Mouse (Mus musculus) C2C12 (cell line): Measurements from ENCODE around the gene Chdh. TPM values are rescaled to one million over a fixed set of nuclear protein-coding genes. Genes with fewer than 3 reads are reported as not detected.

ENCODE experiments used
- H3K27me3 ChIP-seq: one replicate; pipeline ENCODE4 v1.6.1; 2011; ENCODE audit not compliant: control insufficient read depth, insufficient read depth, insufficient read length
- H3K36me3 ChIP-seq: one replicate; pipeline ENCODE4 v1.6.1; 2011; ENCODE audit not compliant: control insufficient read depth, insufficient read depth
- H3K4me3 ChIP-seq: one replicate; pipeline ENCODE4 v1.5.1; 2011; ENCODE audit warnings: mild to moderate bottlenecking, control low read depth; ENCODE audit not compliant: poor library complexity, insufficient read depth, severe bottlenecking
- H3K79me2 ChIP-seq: one replicate; pipeline ENCODE4 v1.6.1; 2011; ENCODE audit not compliant: control insufficient read depth, insufficient read depth
- H3K79me3 ChIP-seq: one replicate; pipeline ENCODE4 v1.6.1; 2011; ENCODE audit warnings: low read depth, control low read depth
- H3ac ChIP-seq: one replicate; pipeline ENCODE3; 2011; ENCODE audit warnings: low read depth; ENCODE audit not compliant: control insufficient read depth, insufficient read length
- CEBPB ChIP-seq: IDR thresholded peaks from one replicate; pipeline ENCODE4 v1.6.1; 2011; ENCODE audit warnings: low read depth, mild to moderate bottlenecking, control low read depth, moderate library complexity
- CTCF ChIP-seq: IDR thresholded peaks from one replicate; pipeline ENCODE4 v1.5.1; 2011; ENCODE audit not compliant: control insufficient read depth, insufficient read depth, insufficient read length
- FOSL1 ChIP-seq: IDR thresholded peaks from one replicate; pipeline ENCODE4 v1.8.0; 2011; ENCODE audit warnings: mild to moderate bottlenecking, low read length; ENCODE audit not compliant: poor library complexity, insufficient read depth, severe bottlenecking
- MAX ChIP-seq: IDR thresholded peaks from one replicate; pipeline ENCODE4 v1.6.1; 2011; ENCODE audit warnings: mild to moderate bottlenecking, control low read depth
- MYOD1 ChIP-seq: IDR thresholded peaks from one replicate; pipeline ENCODE4 v1.6.1; 2011; ENCODE audit warnings: low read depth; ENCODE audit not compliant: control insufficient read depth, insufficient read length
- MYOG ChIP-seq: IDR thresholded peaks from one replicate; pipeline ENCODE4 v1.6.1; 2011; ENCODE audit not compliant: control insufficient read depth, insufficient read length; ENCODE audit errors: extremely low read depth
- USF1 ChIP-seq: IDR thresholded peaks from one replicate; pipeline ENCODE4 v1.6.1; 2011; ENCODE audit warnings: low read depth, mild to moderate bottlenecking, control low read depth, moderate library complexity
- polyA plus RNA-seq: library from polyadenylated mRNA; unstranded; fragments of >200 nt; fragmentation: generic; extraction: Trizol; gene quantifications from one replicate; pipeline ENCODE4 v1.2.1, GENCODE M21; 2012; ENCODE audit warnings: missing spikeins

Chdh gene
- polyA plus RNA-seq, 1 experiment = not detected

DNA sequence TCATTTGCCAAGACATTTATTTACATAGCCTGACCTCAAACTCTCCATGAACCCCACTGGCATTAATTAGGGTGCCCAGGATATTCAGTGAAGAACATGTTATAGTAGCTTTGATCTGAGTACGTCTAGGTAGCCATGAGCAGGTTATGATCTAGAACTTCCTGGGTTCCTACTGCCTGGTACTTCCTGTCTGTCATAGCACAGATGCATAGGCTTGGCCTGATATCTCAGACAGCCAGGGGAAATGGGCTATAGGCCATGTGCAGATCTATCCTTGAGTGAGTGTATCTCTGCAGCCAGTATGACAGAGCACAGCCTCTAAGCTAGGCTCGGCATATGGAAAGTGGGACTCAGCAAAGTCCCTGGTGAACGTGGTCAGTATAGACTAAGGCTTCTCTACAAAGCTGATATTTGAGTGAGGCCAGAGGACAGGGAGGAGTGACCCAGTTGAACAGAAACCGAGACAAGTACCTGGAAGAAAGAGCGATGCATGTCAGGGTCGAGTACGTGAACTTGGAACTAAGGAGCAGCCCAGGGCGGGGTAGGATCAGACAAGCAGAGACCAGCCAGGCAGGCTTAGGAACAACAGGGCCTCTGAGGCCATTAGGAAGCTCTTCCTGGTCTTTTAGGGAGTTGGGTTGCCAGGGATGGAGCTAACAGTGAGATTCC is 9.1 kb downstream of the Chdh start:
- Histone ChIP-seq H3K4me3 (no peak overlapping the region), H3K79me3 (no peaks in the 10 kb centered on the region), H3K36me3 (no peaks in the 10 kb centered on the region), H3ac (no peak overlapping the region), H3K79me2 (no peaks in the 10 kb centered on the region), H3K27me3 (peaks cover 14% of the 10 kb centered on the region)
- TF ChIP-seq FOSL1 = no peak
- TF ChIP-seq CTCF = no peak
- TF ChIP-seq CEBPB = no peak
- TF ChIP-seq MYOG = no peak
- no peak for TF ChIP-seq MAX
- no peak for TF ChIP-seq MYOD1
- no peak for TF ChIP-seq USF1

DNA sequence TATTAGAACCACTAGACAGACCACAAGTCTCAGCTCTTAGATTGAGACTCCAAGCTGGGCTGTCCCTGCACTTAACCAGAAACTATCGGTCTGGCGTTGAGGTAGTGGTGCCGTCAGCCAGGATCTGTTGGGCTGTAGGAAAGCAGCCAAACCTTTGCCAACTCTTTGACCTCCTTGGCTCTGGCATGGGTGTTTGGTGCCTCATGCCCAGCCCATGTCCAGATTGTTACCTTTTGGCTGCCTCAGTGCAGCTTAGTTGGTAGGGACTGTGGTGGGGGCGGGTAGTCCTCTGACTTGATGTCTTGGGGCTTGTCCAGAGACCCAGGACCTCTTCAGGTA is 9.6 kb downstream of the Chdh start:
- Histone ChIP-seq H3K4me3 (no peak overlapping the region), H3K79me2 (no peaks in the 10 kb centered on the region), H3K27me3 (peaks cover 12% of the 10 kb centered on the region), H3ac (no peak overlapping the region), H3K36me3 (no peaks in the 10 kb centered on the region), H3K79me3 (no peaks in the 10 kb centered on the region)
- TF ChIP-seq CEBPB = no peak
- no peak for TF ChIP-seq USF1
- TF ChIP-seq MYOD1 = no peak
- no peak for TF ChIP-seq MYOG

DNA sequence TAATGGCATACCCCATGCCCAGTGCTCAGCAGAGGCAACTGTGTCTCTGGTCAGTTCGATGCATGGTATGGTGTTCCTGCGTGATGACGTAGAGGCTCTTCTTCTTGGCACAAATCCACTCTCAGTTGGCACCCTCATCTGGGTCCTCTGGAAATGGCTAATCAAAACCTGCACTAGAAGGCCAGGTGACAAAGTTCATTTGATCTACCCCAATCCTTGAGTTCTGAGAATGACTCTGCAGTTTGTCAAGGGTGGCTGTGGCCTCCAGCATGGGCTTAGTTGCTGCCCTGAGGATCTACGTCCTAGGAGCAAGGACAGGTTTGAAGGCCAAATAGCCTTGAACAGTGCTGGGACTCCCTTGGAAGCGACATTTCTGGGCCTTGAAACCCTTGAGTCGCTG is 10.0 kb downstream of the Chdh start:
- peaks cover 10% of the 10 kb centered on the region for H3K27me3 ChIP-seq
- no peak for TF ChIP-seq USF1
- no peak for TF ChIP-seq CEBPB
- no peak for TF ChIP-seq MYOD1
- no peak for TF ChIP-seq CTCF
- TF ChIP-seq MYOG = no peak
- TF ChIP-seq FOSL1 = no peak
- TF ChIP-seq MAX = no peak
- no peaks in the 10 kb centered on the region for H3K79me3 ChIP-seq
- no peak overlapping the region for H3K4me3 ChIP-seq
- no peak overlapping the region for H3ac ChIP-seq
- H3K79me2 ChIP-seq = no peaks in the 10 kb centered on the region
- H3K36me3 ChIP-seq = no peaks in the 10 kb centered on the region

DNA sequence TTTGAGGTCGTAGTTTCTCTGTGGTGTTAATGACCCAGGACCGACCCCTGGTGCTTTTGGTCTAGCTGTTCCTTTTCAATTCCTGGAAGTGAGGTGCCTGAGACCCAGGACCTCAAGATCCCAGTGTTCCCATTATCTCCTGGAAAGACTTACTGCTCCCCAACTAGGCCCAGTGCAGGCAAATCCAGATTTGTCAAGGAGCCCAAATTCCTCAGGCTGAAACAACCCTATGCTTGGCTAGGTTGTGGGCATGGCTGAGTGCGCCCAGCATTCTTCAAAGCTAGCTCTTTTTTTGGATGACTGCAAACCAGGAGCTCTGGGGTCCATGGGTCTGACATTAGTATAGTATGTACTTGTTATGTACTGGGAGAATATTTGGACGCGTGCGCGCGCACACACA is 10.6 kb downstream of the Chdh start:
- no peaks in the 10 kb centered on the region for H3K79me3 ChIP-seq
- no peak overlapping the region for H3ac ChIP-seq
- H3K27me3 ChIP-seq = peaks cover 7% of the 10 kb centered on the region
- TF ChIP-seq MYOD1 (no peak), CTCF (no peak), USF1 (no peak), MYOG (no peak), CEBPB (no peak), MAX (no peak), FOSL1 (no peak)
- H3K79me2 ChIP-seq = no peaks in the 10 kb centered on the region
- H3K36me3 ChIP-seq = no peaks in the 10 kb centered on the region
- no peak overlapping the region for H3K4me3 ChIP-seq

DNA sequence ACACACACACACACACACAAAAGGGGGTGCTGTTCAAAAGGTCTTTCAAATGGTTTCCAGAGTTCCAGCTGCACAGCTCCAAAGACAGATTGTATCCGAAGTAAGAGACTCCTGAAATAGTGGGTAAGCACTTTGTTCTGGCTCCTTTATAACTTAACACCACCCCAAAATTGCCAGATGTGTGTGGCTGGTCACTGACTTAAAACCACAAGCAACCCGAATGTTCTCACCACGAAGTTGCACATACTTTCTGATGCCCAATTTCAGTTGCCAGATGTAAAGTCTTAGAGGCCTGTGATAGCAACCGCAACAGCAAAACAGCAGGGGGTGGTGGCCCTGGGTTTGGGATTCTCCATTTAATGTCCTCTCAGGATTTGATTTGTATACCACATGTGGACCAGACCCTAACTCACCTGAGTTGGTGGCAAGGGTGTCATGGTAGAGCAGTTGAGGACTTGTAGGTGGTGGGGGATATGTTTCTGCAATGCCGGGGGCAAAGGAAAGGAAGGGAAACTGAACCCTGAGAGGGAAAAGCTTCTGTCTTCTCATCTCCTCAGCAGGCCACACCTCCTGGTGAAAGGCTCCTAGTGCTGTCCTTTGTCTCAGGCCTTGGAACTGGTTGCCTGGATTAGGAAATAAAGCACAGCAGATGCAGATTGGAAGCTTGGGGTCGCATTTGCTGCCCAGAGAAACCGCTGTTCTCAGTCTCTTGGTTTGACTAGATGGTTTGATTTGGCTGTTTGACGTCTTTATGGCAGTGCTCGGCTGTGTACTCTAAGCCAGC is 11.2 kb downstream of the Chdh start:
- Histone ChIP-seq H3ac (no peak overlapping the region), H3K79me2 (no peaks in the 10 kb centered on the region), H3K79me3 (no peaks in the 10 kb centered on the region), H3K4me3 (no peak overlapping the region), H3K36me3 (no peaks in the 10 kb centered on the region), H3K27me3 (peaks cover 6% of the 10 kb centered on the region)
- TF ChIP-seq MYOD1 (no peak), FOSL1 (no peak), USF1 (no peak), CTCF (no peak), MAX (no peak), MYOG (no peak), CEBPB (no peak)
